Mouse (Mus musculus) kidney, adult 2 months (tissue): ENCODE measurements around the gene Gm6268. TPM values are rescaled to one million over a fixed set of nuclear protein-coding genes. Genes with fewer than 3 reads are reported as not detected.

Source experiments
- DNase-seq: peaks from one replicate; pipeline ENCODE4 v3.0.0; 2021
- H3K27ac ChIP-seq: fragments of 200-500 bp; 2 replicates; pipeline ENCODE4 v1.5.1; 2012; ENCODE audit warnings: low read depth, low read length, control low read depth, inconsistent platforms; ENCODE audit not compliant: insufficient read depth
- H3K27me3 ChIP-seq: fragments of 200-500 bp; replicated peaks from 2 replicates; pipeline ENCODE4 v1.6.1; 2012; ENCODE audit warnings: mild to moderate bottlenecking, moderate library complexity, low read length, inconsistent platforms; ENCODE audit not compliant: control insufficient read depth, insufficient read depth
- H3K36me3 ChIP-seq: fragments of 200-500 bp; 2 replicates; pipeline ENCODE4 v1.6.1; 2012; ENCODE audit warnings: mild to moderate bottlenecking, moderate library complexity, low read length, inconsistent platforms; ENCODE audit not compliant: control insufficient read depth, insufficient read depth
- H3K4me1 ChIP-seq: fragments of 200-500 bp; 2 replicates; pipeline ENCODE4 v1.6.1; 2011; ENCODE audit warnings: low read length; ENCODE audit not compliant: control insufficient read depth, insufficient read depth
- H3K4me3 ChIP-seq: fragments of 200-500 bp; 2 replicates; pipeline ENCODE4 v1.5.1; 2011; ENCODE audit warnings: mild to moderate bottlenecking, low read depth, low read length, control low read depth; ENCODE audit not compliant: insufficient read depth
- CTCF ChIP-seq: fragments of 200-500 bp; conservative IDR thresholded peaks from 2 replicates; pipeline ENCODE4 v1.5.1; 2011; ENCODE audit warnings: low read depth, mild to moderate bottlenecking, control low read depth, low read length, moderate library complexity, mixed read lengths; ENCODE audit not compliant: insufficient read depth, insufficient read length
- POLR2A ChIP-seq: fragments of 200-500 bp; IDR thresholded peaks from one replicate; pipeline ENCODE4 v1.6.1; 2011; ENCODE audit warnings: low read depth, low read length, control low read depth
- WGBS: fragments of 180-500 bp; shearing (Covaris S2); methylation state at CpG from one replicate; pipeline ENCODE4 v1.1.7; 2018; 5-methylcytosine and 5-hydroxymethylcytosine counted together
- polyA plus RNA-seq: library from polyadenylated mRNA; depleted of rRNA; stranded (reverse); fragments of >200 nt; gene quantifications from 2 replicates; pipeline ENCODE4 v1.2.3, GENCODE M21; 2012; rRNA removed

Gm6268 gene
- not detected in 2 replicates for polyA plus RNA-seq

DNA sequence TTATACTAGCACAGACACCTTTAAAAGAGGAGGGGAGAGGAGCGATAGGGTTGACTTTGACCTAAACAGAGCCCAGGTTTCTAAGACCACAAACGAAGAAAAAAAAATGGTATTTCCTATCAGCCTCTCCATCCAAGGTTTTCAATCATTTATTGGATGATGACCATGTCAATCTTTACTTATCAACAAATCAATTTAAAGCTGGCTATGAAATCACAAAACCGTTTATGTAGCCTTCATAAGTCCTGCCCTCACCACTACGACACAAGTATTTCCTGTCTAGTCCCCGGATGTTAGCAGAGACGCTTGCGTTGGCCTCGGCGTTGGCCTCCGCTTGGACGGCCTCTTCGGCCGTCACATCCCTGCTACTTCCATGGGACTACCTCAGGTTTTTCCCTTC lies at the start of gene Gm6268:
TSS of gene Gm6268 (plus strand) at position 301 of the 400 bp plus-strand sequence.
- H3K4me3 ChIP-seq: no peak within 1 kb of the TSS
- H3K4me1 ChIP-seq: no peaks in the 10 kb centered on the region
- no peak for DNase-seq
- no peak for TF ChIP-seq CTCF
- no peak for TF ChIP-seq POLR2A
- H3K27ac ChIP-seq: no peak within 1 kb of the TSS
- no peaks in the 10 kb centered on the region for H3K27me3 ChIP-seq
- H3K36me3 ChIP-seq: no peaks in the 10 kb centered on the region
- WGBS: 93% methylated on average over 13 of the region's 13 CpGs

DNA sequence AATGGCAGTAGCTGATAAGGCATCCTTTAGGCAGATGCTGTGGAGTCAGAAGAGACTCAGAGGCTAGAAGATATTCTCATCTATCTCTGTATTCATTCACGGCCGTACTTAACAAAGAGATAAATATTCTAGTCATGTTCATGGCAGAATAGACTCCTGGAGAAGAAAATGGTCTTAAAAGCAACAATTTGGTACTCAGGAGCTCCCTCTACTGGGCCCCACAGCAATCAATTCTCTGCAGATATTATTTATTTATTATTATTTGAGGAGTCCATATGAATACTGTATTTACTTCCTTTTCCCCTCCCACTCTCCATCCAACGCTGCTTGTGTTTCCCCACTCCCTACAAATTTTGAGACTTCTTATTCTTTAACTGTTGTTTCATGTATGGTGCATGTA lies 48.6 kb upstream of the Gm6268 start:
- H3K4me3 ChIP-seq: no peak overlapping the region
- H3K36me3 ChIP-seq: no peaks in the 10 kb centered on the region
- no peak overlapping the region for H3K27ac ChIP-seq
- 40% methylated on average over 3 of the region's 3 CpGs for WGBS
- peak; percentile 23 for DNase-seq
- H3K27me3 ChIP-seq: no peaks in the 10 kb centered on the region
- H3K4me1 ChIP-seq: no peaks in the 10 kb centered on the region
- no peak for TF ChIP-seq POLR2A
- TF ChIP-seq CTCF: no peak

DNA sequence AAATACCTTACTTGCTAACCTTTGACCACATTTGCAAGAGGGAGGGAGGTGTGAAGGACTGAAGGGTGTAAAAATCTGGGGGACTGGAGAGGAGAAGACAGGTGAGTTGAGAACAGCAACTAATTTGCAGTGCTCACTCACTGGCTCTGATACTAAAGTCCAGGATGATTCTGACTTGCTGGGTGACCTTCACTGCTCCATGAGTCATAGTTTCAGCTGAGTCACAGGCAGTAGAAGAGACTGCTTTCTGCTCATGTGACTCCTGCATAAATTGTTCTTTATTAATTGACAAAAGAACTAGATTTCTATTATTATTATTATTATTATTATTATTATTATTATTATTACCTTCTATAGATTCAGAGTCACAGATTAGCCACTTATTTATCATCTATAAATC lies 15.7 kb upstream of the Gm6268 start:
- H3K27me3 ChIP-seq: no peaks in the 10 kb centered on the region
- H3K36me3 ChIP-seq: no peaks in the 10 kb centered on the region
- H3K4me1 ChIP-seq: no peaks in the 10 kb centered on the region
- TF ChIP-seq POLR2A: no peak
- no peak for TF ChIP-seq CTCF
- no peak for DNase-seq
- no peak overlapping the region for H3K4me3 ChIP-seq
- H3K27ac ChIP-seq: no peak overlapping the region

DNA sequence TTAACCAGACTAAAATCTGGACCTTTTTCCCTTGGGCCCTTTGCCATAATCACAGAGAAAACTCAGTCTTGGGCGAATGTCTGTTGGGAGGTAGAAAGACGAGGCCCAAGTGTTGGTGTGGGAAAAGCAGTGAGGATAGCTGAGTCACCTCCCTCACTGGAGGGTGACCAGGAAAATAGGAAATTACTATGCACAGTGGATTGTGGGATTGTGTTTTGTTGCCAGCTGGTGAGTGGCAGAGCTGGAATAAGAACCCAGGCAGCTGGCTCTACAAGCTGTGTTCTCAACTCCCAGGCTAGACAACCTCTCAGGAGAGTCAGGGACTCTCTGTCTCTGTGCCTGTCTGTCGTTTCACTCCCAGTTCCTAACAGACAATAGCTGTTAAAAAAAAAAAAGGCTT lies 11.1 kb upstream of the Gm6268 start:
- DNase-seq: no peak
- 50% methylated on average over 3 of the region's 3 CpGs for WGBS
- no peaks in the 10 kb centered on the region for H3K4me1 ChIP-seq
- no peak overlapping the region for H3K4me3 ChIP-seq
- H3K27me3 ChIP-seq: no peaks in the 10 kb centered on the region
- no peak for TF ChIP-seq CTCF
- TF ChIP-seq POLR2A: no peak
- no peaks in the 10 kb centered on the region for H3K36me3 ChIP-seq
- no peak overlapping the region for H3K27ac ChIP-seq

DNA sequence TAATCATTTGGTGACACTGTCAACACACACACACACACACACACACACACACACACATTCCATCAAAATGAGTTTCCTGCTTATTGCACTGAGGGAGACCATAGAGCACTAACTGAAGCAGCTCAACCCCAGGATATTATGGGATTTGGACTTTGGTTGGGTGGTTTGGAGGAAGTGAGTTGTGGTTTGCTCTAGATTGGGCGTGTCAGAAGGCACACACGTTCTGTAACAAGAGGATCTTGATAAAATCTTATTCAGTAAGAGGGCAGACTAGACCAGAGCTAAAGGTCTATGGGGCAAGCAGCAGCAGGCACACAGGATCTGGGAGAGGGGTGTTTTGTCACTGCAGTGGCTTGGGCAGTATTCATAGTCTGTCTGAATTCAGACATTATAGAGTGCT lies 10.6 kb upstream of the Gm6268 start:
- H3K4me3 ChIP-seq: no peak overlapping the region
- no peaks in the 10 kb centered on the region for H3K27me3 ChIP-seq
- TF ChIP-seq POLR2A: no peak
- TF ChIP-seq CTCF: no peak
- no peak for DNase-seq
- 62% methylated on average over 2 of the region's 2 CpGs for WGBS
- H3K36me3 ChIP-seq: no peaks in the 10 kb centered on the region
- H3K27ac ChIP-seq: no peak overlapping the region
- H3K4me1 ChIP-seq: no peaks in the 10 kb centered on the region

DNA sequence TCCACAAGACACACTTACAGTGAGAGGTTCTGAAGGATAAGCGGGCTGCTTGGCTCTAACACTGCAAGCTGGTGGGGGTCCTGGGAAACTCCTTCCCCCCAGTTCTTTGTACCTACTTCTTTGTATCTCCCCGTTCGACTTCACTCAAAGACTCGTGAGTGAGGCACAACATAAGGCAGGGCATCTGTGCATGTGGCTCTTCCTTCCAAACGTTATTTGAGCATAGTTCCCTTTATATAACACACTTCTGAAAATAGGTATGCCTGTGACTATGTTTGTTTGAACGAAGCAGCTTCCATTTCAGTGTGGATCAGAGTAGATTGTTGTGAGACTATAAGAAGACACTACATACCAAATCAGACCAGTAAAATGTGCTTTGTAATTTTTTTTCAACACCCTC lies 8.4 kb upstream of the Gm6268 start:
- Histone ChIP-seq H3K4me1 (no peaks in the 10 kb centered on the region), H3K36me3 (no peaks in the 10 kb centered on the region), H3K27ac (no peak overlapping the region), H3K4me3 (no peak overlapping the region), H3K27me3 (no peaks in the 10 kb centered on the region)
- DNase-seq: no peak
- 72% methylated on average over 6 of the region's 6 CpGs for WGBS
- TF ChIP-seq POLR2A (no peak), CTCF (no peak)

DNA sequence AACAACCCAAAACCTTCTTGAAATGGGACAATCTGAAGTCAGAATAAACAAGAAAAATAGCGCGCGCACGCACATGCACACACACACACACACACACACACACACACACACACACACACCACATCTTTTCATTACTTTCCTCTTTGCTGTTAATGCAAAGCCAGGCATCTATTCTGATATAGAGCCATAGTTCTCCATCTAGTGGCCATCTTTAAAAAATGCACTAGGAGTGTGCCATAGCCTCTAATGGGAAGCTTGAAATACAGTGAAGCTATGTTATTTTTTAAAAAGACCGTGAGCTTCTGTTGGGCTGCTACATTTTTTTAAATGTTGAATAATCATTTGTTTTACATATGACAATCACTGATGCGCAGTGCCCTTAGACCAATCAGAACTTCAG lies 7.8 kb upstream of the Gm6268 start:
- no peaks in the 10 kb centered on the region for H3K4me1 ChIP-seq
- H3K27ac ChIP-seq: no peak overlapping the region
- no peaks in the 10 kb centered on the region for H3K36me3 ChIP-seq
- H3K27me3 ChIP-seq: no peaks in the 10 kb centered on the region
- H3K4me3 ChIP-seq: no peak overlapping the region
- no peak for TF ChIP-seq POLR2A
- no peak for TF ChIP-seq CTCF
- DNase-seq: peak; percentile 15
- WGBS: 37% methylated on average over 6 of the region's 6 CpGs

DNA sequence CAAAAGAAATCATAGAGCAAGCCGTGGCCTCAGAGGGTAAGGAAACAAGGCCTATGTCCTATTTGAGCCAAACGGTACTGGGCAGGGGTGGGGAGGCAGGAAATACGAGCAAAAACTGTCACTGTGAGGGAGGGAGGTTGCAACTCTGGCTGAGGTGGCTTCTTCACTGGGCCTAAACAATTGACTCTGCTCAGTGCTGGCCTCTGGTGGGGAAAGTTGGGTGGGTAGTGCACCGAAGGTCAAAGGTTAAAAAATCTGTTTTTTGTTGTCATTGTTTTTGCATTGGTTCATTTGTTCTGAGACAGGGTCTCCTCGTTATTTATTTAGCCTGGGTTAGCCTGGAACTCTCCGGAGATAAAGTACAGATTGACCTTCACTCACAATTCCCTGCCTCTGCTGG lies 1.2 kb downstream of the Gm6268 start:
- Histone ChIP-seq H3K4me3 (no peak overlapping the region), H3K27ac (no peak overlapping the region), H3K36me3 (no peaks in the 10 kb centered on the region), H3K27me3 (no peaks in the 10 kb centered on the region), H3K4me1 (no peaks in the 10 kb centered on the region)
- 48% methylated on average over 6 of the region's 6 CpGs for WGBS
- peak; percentile 2 for DNase-seq
- TF ChIP-seq POLR2A (no peak), CTCF (no peak)
